In genomic region chr2:12937461-12938217, GRCm38 (mm10) we compare ENCODE assay signal across 27 mouse cellular contexts. TPM values are rescaled to one million over a fixed set of nuclear protein-coding genes. Genes with fewer than 3 reads are reported as not detected.
DNase-seq lines count a peak whose midpoint lies in the region; ATAC-seq and TF ChIP-seq lines count a peak whose summit lies in the region.
"Had no signal": no experiment of that assay in that cellular context is flagged by ENCODE, and none has a peak within 500 bp of the region (broad histone marks: within the 10 kb centered on the region; RNA-seq: fewer than 3 reads in every experiment).

No protein-coding gene starts in this region.

- H3K4me2 ChIP-seq in midbrain, embryonic 13.5 days (replicated peaks): no peak overlapping the region
- no peak overlapping the region for H3K4me2 ChIP-seq in hindbrain, embryonic 12.5 days (replicated peaks)
- H3K4me2 ChIP-seq in hindbrain, embryonic 15.5 days: no peak overlapping the region
- no peak overlapping the region for H3K4me2 ChIP-seq in midbrain, postnatal 0 days (ENCODE audit: low read depth, low read length, poor library complexity, severe bottlenecking)
- H3K4me2 ChIP-seq in liver, postnatal 0 days (ENCODE audit: low read depth, low read length): no peak overlapping the region
- H3K4me2 ChIP-seq: heart, embryonic 15.5 days; limb, embryonic 15.5 days; liver, embryonic 13.5 days had no signal

- H3K9ac ChIP-seq in midbrain, embryonic 13.5 days (replicated peaks): no peak overlapping the region
- no peak overlapping the region for H3K9ac ChIP-seq in hindbrain, embryonic 12.5 days
- no peak overlapping the region for H3K9ac ChIP-seq in hindbrain, embryonic 15.5 days
- no peak overlapping the region for H3K9ac ChIP-seq in midbrain, postnatal 0 days (replicated peaks; ENCODE audit: low read length, poor library complexity, severe bottlenecking)
- H3K9ac ChIP-seq in liver, postnatal 0 days (replicated peaks): no peak overlapping the region
- H3K9ac ChIP-seq: heart, embryonic 15.5 days; limb, embryonic 15.5 days; liver, embryonic 13.5 days had no signal

- no peak for TF ChIP-seq EP300 in liver, postnatal 0 days (IDR thresholded peaks at IDR 0.05; ENCODE audit: low read depth)

- no peak for TF ChIP-seq CTCF in midbrain, postnatal 0 days (IDR thresholded peaks at IDR 0.05)
- TF ChIP-seq CTCF in liver, postnatal 0 days (IDR thresholded peaks at IDR 0.05; ENCODE audit: low read depth): no peak

- no peaks in the 10 kb centered on the region for H3K9me3 ChIP-seq in midbrain, embryonic 13.5 days
- no peaks in the 10 kb centered on the region for H3K9me3 ChIP-seq in midbrain, embryonic 10.5 days (replicated peaks)
- no peaks in the 10 kb centered on the region for H3K9me3 ChIP-seq in hindbrain, embryonic 12.5 days (replicated peaks)
- H3K9me3 ChIP-seq in hindbrain, embryonic 15.5 days: no peaks in the 10 kb centered on the region
- H3K9me3 ChIP-seq in midbrain, postnatal 0 days (ENCODE audit: low read length): no peaks in the 10 kb centered on the region
- H3K9me3 ChIP-seq in liver, postnatal 0 days (ENCODE audit: low read length): no peaks in the 10 kb centered on the region
- H3K9me3 ChIP-seq: heart, embryonic 10.5 days; heart, embryonic 15.5 days; limb, embryonic 15.5 days; liver, embryonic 13.5 days had no signal

- no peak for DNase-seq in midbrain, embryonic 10.5 days (ENCODE audit: low spot score)
- peak; percentile 59 for DNase-seq in midbrain, postnatal 0 days (ENCODE audit: low spot score)
- no peak for DNase-seq in urinary bladder, postnatal 36 days (ENCODE audit: low spot score in 2 of 2)
- no peak for DNase-seq in liver, postnatal 0 days
- no peak for DNase-seq in ovary, adult 18-20 months (ENCODE audit: low spot score)
- DNase-seq: adrenal gland, postnatal 25 days; cerebellum, adult 2 months; cerebellum, postnatal 14 days; gastrocnemius, postnatal 10 days; heart, postnatal 36 days; kidney, adult 11 months; kidney, postnatal 25 days; left cerebral cortex, postnatal 4 days; liver, embryonic 13.5 days; lung, adult 2 months; lung, postnatal 10 days; thymus, postnatal 4 days had no signal

- no peaks in the 10 kb centered on the region for H3K4me1 ChIP-seq in midbrain, embryonic 13.5 days (replicated peaks)
- no peaks in the 10 kb centered on the region for H3K4me1 ChIP-seq in midbrain, embryonic 10.5 days
- no peaks in the 10 kb centered on the region for H3K4me1 ChIP-seq in hindbrain, embryonic 12.5 days
- no peaks in the 10 kb centered on the region for H3K4me1 ChIP-seq in hindbrain, embryonic 15.5 days (replicated peaks)
- no peaks in the 10 kb centered on the region for H3K4me1 ChIP-seq in midbrain, postnatal 0 days (ENCODE audit: insufficient read depth, low read length)
- H3K4me1 ChIP-seq in liver, postnatal 0 days (ENCODE audit: insufficient read depth): no peaks in the 10 kb centered on the region
- H3K4me1 ChIP-seq: heart, embryonic 10.5 days; limb, embryonic 15.5 days; liver, embryonic 13.5 days had no signal

- ATAC-seq in midbrain, embryonic 13.5 days: peak; percentile 81
- ATAC-seq in hindbrain, embryonic 12.5 days (ENCODE audit: low FRiP score): peak; percentile 64
- ATAC-seq in hindbrain, embryonic 15.5 days (ENCODE audit: low FRiP score, low read depth): peak; percentile 90
- peak; percentile 60; the same call in 1 of the 2 replicates for ATAC-seq in midbrain, postnatal 0 days (ENCODE audit: low FRiP score)
- no peak for ATAC-seq in liver, postnatal 0 days
- ATAC-seq: CD4-positive, CD25-positive, alpha-beta regulatory T cell, adult 4 months; inflammation-experienced regulatory T-cells, adult 6 months had no signal

- H3K27ac ChIP-seq in midbrain, embryonic 13.5 days: no peak overlapping the region
- no peak overlapping the region for H3K27ac ChIP-seq in midbrain, embryonic 10.5 days (replicated peaks)
- no peak overlapping the region for H3K27ac ChIP-seq in hindbrain, embryonic 12.5 days
- H3K27ac ChIP-seq in hindbrain, embryonic 15.5 days (replicated peaks): no peak overlapping the region
- H3K27ac ChIP-seq in midbrain, postnatal 0 days (ENCODE audit: low read depth, low read length): no peak overlapping the region
- H3K27ac ChIP-seq in liver, postnatal 0 days (ENCODE audit: low read depth): no peak overlapping the region
- H3K27ac ChIP-seq: heart, embryonic 10.5 days; heart, embryonic 15.5 days; limb, embryonic 15.5 days; liver, embryonic 13.5 days; macrophage had no signal

- H3K4me3 ChIP-seq in midbrain, embryonic 13.5 days (replicated peaks): no peak overlapping the region
- no peak overlapping the region for H3K4me3 ChIP-seq in midbrain, embryonic 10.5 days
- no peak overlapping the region for H3K4me3 ChIP-seq in hindbrain, embryonic 12.5 days
- no peak overlapping the region for H3K4me3 ChIP-seq in hindbrain, embryonic 15.5 days
- no peak overlapping the region for H3K4me3 ChIP-seq in midbrain, postnatal 0 days (ENCODE audit: low read depth, low read length)
- no peak overlapping the region for H3K4me3 ChIP-seq in liver, postnatal 0 days (ENCODE audit: low read depth, low read length)
- H3K4me3 ChIP-seq: erythroblast, embryonic 14.5 days; heart, embryonic 10.5 days; heart, embryonic 15.5 days; limb, embryonic 15.5 days; liver, embryonic 13.5 days had no signal

- H3K36me3 ChIP-seq in midbrain, embryonic 13.5 days: no peaks in the 10 kb centered on the region
- no peaks in the 10 kb centered on the region for H3K36me3 ChIP-seq in midbrain, embryonic 10.5 days
- H3K36me3 ChIP-seq in hindbrain, embryonic 12.5 days: no peaks in the 10 kb centered on the region
- no peaks in the 10 kb centered on the region for H3K36me3 ChIP-seq in hindbrain, embryonic 15.5 days
- H3K36me3 ChIP-seq in midbrain, postnatal 0 days (ENCODE audit: insufficient read depth, low read length): no peaks in the 10 kb centered on the region
- H3K36me3 ChIP-seq in liver, postnatal 0 days (replicated peaks; ENCODE audit: insufficient read depth, low read length): no peaks in the 10 kb centered on the region
- H3K36me3 ChIP-seq: heart, embryonic 10.5 days; heart, embryonic 15.5 days; limb, embryonic 15.5 days; liver, embryonic 13.5 days had no signal

- no peaks in the 10 kb centered on the region for H3K27me3 ChIP-seq in midbrain, embryonic 13.5 days
- no peaks in the 10 kb centered on the region for H3K27me3 ChIP-seq in midbrain, embryonic 10.5 days (ENCODE audit: low read depth, poor library complexity, severe bottlenecking)
- H3K27me3 ChIP-seq in hindbrain, embryonic 12.5 days: no peaks in the 10 kb centered on the region
- H3K27me3 ChIP-seq in hindbrain, embryonic 15.5 days: no peaks in the 10 kb centered on the region
- no peaks in the 10 kb centered on the region for H3K27me3 ChIP-seq in midbrain, postnatal 0 days (ENCODE audit: insufficient read depth, low read length)
- no peaks in the 10 kb centered on the region for H3K27me3 ChIP-seq in liver, postnatal 0 days (ENCODE audit: insufficient read depth, low read length)
- H3K27me3 ChIP-seq: heart, embryonic 15.5 days; limb, embryonic 15.5 days; liver, embryonic 13.5 days had no signal

- 75% methylated on average over 10 of the region's 10 CpGs for WGBS in midbrain, embryonic 13.5 days
- WGBS in midbrain, embryonic 10.5 days: 95% methylated on average over 10 of the region's 10 CpGs
- WGBS in hindbrain, embryonic 12.5 days: 79% methylated on average over 10 of the region's 10 CpGs
- 60% methylated on average over 10 of the region's 10 CpGs for WGBS in hindbrain, embryonic 15.5 days
- whole genome bisulfite sequencing in midbrain, postnatal 0 days: 69% methylated on average over 10 of the region's 10 CpGs
- 89% methylated on average over 10 of the region's 10 CpGs for WGBS in liver, postnatal 0 days (ENCODE audit: insufficient replicate concordance)

RNA-seq across cellular contexts. Expression of gene Pter, which starts 13.8 kb away (rescaled TPM):
- polyA plus RNA-seq in midbrain, embryonic 13.5 days (2015; fragmentation: Nextera tagmentation; extraction: Ambion mirVana): 4.1 and 5.6 TPM in 2 replicates
- 11.3 and 15.8 TPM in 2 replicates for polyA plus RNA-seq in midbrain, embryonic 10.5 days (2016; fragmentation: Nextera tagmentation; extraction: Ambion mirVana)
- 11.0 and 13.6 TPM in 2 replicates for polyA plus RNA-seq in hindbrain, embryonic 12.5 days (2016; fragmentation: Nextera tagmentation; extraction: Ambion mirVana)
- polyA plus RNA-seq in hindbrain, embryonic 15.5 days (2015; fragmentation: Nextera tagmentation; extraction: Ambion mirVana): 8.5 and 9.5 TPM in 2 replicates
- total RNA-seq in midbrain, postnatal 0 days (2014; rRNA removed): 4.8 and 6.1 TPM in 2 replicates
- 3.8 and 3.9 TPM in 2 replicates for polyA plus RNA-seq in midbrain, postnatal 0 days (2015; fragmentation: Nextera tagmentation; extraction: Ambion mirVana)
- polyA plus RNA-seq in liver, postnatal 0 days (2015; fragmentation: Nextera tagmentation; extraction: Ambion mirVana): 60.5 and 64.3 TPM in 2 replicates
